Mouse (Mus musculus): ENCODE data around the gene Spg20.

The Spg20 gene

DNA sequence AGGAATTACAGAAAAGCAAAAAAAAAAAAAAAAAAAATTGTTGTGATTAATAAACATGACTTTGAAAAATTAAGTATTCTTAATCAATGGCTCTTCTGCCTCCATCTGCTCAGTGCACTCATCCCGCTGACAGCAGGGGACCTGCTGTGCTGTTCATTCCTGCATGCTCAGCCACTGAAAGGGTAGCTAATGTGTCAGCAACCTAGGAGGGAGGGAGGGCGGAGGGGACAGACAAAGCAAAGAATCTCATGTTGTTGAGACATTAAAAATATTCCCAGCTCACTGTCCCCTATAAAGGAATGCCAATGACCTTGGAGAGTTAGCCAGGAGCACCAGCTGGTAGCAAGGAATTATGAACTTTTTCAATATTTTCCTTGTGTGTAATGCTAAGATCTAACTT lies 13.9 kb upstream of the Spg20 start:
- DNase-seq (ENCODE audit: low spot score), result no peak

DNA sequence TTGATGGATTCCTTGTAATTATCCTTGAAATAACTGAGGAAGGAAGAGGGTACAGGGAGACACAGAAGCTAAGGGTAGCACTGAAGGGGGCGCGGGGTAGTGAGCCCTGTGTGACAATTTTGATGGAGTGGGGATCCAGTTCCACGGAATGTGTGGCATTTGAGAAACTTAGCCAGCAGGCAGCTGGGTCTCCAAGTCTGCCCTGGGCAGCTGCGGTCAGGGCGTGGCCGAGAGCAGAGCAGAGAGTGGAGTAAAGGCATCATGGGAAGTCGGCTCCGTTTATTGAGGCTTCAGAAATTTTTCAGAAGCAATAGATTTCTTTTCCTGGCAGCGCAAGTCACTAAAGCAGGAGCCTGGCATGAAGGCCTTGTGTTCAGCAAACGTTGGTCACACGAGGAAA lies 12.9 kb upstream of the Spg20 start:
- no peak for DNase-seq (ENCODE audit: low spot score)

- DNase-seq (ENCODE audit: low spot score), result no peak
Measured at GRCm38 (mm10) chr3:55101092-55101491, 10.8 kb upstream of the Spg20 start.

DNA sequence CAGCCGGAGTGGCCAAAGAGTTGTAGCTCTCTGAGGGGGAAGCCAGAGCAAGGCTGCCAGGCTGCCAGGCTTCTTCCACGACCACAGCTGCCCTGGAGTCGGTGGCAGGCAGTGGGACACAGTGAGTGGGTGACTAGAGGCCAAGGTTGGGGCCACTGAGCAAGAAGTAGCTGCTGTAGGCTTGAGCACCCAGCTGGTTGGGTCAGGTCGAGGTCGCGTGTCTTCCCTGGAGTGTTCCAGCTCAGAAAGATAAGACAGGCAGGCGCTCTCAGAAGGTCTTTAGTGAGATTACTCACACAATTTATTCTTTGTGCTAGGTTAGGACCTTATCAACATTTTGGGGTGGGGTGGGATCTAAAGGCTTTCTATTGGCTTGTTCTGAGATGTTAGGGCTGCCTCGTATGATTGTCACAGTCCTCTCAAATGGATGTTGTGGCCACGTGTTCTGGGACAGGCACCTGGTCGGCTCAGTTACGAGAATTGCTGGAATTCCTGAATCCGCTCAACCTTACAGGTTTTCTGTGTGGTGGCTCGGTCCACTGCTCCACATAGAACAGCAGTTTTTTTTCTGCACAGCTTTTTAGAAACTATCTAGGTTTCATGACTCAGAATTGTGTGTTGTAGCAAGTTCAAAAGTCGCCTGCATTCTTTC lies 6.4 kb upstream of the Spg20 start:
- DNase-seq (ENCODE audit: low spot score), result peak; percentile 15

DNA sequence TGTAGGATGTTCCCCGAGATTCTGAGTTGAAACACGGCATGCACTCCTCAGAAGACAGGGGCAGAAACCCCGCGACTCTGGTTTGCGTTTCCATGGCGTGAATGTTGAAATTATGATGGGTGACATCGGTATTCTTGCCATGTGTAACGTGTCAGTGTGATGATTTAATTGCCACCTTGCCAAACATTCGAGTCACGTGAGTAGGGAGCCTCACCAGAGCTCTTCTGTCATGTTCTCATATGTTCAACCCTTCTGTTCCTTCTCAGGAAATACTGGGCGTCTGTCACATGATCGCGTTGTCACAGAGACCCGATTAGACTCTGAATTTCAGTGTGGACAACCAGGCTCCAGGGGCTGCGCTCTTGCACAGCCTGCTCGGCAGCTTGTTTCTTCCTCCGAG lies 5.9 kb upstream of the Spg20 start:
- no peak for DNase-seq (ENCODE audit: low spot score)

- DNase-seq (ENCODE audit: low spot score), result no peak
Measured at GRCm38 (mm10) chr3:55109097-55109496, 2.8 kb upstream of the Spg20 start.

DNA sequence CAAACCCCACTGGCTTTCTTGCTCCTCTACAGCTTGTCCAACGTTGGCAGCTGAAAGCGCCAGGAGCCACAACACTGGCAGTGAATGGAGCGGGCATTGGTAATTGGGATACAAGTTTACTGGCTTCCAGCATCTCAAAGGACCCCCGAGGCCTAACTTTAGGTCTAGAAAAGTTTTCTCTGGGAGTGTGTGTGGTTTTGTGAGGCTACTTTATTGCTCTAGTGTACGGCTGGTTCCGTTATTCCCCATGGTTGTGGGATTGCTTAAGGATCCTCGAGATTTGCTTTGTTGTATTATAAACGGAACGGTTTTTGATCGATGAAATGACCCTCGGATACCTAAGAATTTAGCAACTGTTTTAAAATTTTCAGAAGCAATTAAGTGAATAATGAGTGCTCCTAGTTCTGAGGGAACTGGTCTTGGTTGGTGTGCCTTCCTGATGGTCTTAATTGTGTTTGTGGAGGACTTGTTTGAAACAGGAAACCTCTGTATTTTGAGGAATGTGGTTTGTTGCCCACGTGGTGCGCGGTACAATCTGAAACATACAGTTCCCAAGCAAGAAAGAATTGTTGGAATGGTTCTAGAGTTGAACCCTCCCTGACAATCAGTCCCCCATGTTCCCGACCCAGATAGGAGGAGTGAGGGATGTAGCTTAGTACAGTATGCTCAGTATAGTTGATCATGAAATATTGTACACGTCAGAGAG lies 955 bp downstream of the Spg20 start:
- no peak for DNase-seq (ENCODE audit: low spot score)

DNA sequence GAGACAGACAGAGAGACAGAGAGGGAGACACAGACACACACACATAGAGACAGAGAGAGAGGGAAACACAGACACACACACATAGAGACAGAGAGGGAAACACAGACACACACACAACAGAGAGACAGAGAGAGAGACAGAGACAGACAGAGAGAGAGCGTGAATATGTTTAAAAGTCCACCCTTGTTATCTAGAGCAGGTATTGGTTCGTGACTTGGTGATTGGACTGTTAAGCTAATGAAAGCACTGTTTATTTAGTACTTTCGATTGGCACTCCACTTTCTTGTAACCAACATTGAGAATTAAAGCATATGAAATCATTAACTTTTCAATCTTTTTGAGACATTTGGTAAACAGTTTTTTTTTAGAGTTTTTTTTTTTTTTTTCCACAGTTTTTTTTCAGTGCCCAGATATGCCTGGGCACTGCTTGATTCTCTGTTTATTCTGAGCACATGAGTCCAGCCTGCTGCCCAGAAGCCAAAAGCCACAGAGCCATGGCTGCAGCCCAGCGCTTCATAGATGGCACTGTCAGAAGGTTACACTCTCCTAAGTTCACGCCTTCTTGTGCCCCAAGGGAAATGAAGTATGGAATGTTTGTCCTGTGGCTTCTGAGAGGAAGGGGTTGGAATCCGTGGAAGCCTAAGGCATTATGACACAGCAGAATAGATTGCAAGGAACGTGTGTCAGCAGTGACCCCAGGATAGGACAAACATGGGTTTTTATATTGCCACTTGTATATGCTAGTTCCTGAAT lies 2.6 kb downstream of the Spg20 start:
- DNase-seq (ENCODE audit: low spot score), result no peak

- no peak for DNase-seq (ENCODE audit: low spot score)
Measured at GRCm38 (mm10) chr3:55115071-55115470, 3.2 kb downstream of the Spg20 start.

- DNase-seq (ENCODE audit: low spot score), result no peak
Measured at GRCm38 (mm10) chr3:55115989-55116388, 4.1 kb downstream of the Spg20 start.

DNA sequence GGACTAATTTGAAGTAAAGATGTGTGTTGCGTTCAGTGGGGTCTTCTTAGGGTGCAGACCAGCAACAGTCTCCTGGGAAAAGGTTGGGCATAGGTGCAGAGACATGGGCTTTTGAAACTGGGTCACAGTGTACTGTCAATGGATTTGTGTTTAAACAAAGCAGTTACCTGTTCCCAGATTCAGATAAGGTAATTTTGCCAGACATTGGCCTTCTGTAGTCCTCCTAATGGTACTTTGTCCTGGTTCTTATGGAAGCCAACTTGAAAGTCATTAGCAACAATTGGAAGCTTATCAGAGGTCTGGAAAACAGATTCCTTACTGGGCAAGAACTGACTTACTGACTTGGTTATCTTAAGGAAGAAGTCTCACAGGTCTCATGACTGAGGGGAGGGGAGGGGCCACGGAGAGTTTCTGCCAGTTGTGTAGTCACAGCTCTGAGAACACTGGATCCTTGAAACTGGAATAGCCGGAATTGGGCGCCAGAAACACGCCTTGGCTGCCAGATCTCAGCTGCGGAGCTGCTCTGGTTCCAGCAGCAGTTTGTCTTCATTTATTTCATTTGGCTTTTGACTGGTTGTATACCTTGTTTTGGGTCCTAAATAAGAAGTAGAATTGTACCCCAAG lies 7.5 kb downstream of the Spg20 start:
- DNase-seq (ENCODE audit: low spot score), result peak; percentile 30

DNA sequence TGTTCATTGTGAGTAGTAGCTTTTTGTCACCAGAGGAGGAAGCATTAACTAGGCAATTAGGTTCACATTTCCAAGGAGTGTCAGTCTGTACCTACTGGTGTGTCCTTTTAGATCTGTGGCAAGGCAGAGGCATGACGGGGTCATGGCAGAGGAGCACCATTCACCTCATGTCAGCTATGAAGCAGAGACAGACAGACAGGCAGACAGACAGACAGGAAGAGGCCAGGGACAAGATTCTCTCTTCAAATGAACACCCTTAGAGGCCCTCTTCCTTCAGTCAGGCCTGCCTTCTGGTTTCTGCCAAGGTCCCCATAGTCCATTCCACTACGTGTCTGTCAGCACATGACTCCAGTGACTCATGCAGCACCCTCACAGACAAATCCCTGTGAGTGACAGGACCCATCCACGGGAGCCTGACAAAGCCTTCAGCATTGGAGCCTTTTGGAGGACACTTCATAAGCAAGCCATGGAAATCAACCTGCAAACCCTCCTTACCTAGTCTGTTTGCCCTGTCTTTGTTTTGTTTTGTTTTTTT lies 10.5 kb downstream of the Spg20 start:
- DNase-seq (ENCODE audit: low spot score), result no peak

GRCm38 (mm10) chr3:55123064-55123463 lies 11.2 kb downstream of the Spg20 start:
- no peak for DNase-seq (ENCODE audit: low spot score)

GRCm38 (mm10) chr3:55129181-55129692 lies 17.3 kb downstream of the Spg20 start:
- no peak for DNase-seq (ENCODE audit: low spot score)

- DNase-seq (ENCODE audit: low spot score), result no peak
Measured at GRCm38 (mm10) chr3:55131576-55132233, 19.8 kb downstream of the Spg20 start.

DNA sequence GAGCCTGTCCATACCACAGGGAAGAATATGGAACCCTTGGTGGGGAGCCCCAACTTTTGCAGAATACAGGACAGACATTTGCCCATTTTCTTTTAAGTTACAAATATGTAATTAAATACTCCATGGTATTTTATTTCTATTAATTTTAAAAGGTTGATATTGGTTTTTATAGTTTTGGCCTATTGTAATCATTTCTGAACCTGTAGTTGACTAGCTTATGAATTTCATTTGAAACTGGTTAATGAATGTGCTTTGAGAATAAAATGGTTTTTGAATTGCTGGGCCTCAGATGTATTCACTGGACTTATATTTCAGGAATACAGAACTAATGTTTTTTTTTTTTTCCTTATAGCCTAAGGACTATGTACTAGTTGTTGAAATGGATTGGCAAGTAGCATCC lies 25.1 kb downstream of the Spg20 start, which contains the start of gene Ccdc169:
Gene Ccdc169, plus strand, starts transcription at position 301 of the 400 bp plus-strand sequence.
- DNase-seq (ENCODE audit: low spot score), result no peak

DNA sequence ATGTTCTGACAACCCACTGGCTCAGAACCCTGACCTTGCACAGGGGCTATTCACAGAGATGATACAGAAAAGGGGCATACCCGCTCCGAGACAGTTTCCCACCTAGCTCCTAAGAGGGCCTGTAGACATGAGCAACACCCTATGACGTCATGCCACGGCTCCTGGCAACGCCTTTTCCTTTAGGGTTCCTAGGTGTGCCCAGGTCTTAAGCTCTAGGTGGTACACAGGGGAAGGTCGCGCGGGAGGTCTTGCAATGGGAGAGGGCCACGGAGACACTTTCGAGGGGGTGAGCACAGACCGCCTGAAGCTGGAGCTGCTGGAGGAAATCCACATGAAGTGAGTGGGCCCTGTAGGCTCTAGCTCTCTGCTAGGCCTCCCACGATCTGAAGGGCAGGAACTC lies 27.9 kb downstream of the Spg20 start:
- no peak for DNase-seq (ENCODE audit: low spot score)

DNA sequence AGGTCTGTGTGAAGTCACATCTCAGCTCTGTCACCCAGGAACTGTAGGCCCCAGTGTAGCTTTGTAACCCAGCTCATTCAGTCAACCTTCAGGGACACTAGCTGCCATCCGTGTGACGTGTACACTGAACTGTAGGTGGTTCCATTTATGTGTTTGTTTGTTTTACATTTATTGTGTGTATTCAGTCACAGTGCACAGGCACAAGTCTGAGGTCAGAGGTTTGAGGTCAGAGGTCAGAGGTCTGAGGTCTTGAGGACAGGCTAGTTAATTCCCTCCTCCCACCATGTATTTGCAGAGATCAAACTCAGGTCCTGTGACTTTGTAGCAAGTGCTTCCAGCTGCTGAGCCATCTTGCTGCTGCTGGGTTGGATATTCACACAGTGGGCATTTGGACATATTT lies 29.5 kb downstream of the Spg20 start:
- DNase-seq (ENCODE audit: low spot score), result no peak

GRCm38 (mm10) chr3:55144916-55145315 lies 33.0 kb downstream of the Spg20 start:
- no peak for DNase-seq (ENCODE audit: low spot score)

GRCm38 (mm10) chr3:55146441-55146840 lies 34.5 kb downstream of the Spg20 start:
- DNase-seq (ENCODE audit: low spot score), result no peak

GRCm38 (mm10) chr3:55147156-55147555 lies 35.2 kb downstream of the Spg20 start:
- DNase-seq (ENCODE audit: low spot score), result no peak

GRCm38 (mm10) chr3:55148091-55148490 lies 36.2 kb downstream of the Spg20 start:
- DNase-seq (ENCODE audit: low spot score), result no peak

All from ovary, postnatal 36 days (tissue).